Mouse (Mus musculus) layer of hippocampus, postnatal 10 days (tissue): ENCODE results near the gene Zbtb18. TPM values are rescaled to one million over a fixed set of nuclear protein-coding genes. Genes with fewer than 3 reads are reported as not detected.
A peak's percentile ranks its signal among the peaks of the same experiment; 100 is the strongest.
"Not testable (repeated sequence)": the region's sequence is repeated elsewhere in the genome, so short reads cannot be mapped to it uniquely, and the experiment has no call there.

Experiments used
- DNase-seq, 2 experiments: peaks; one replicate each; pipeline ENCODE4 v3.0.0; 2021; ENCODE audit warnings: low spot score in 2 of 2
- total RNA-seq, 2 experiments: library from RNA; stranded (reverse); gene quantifications; 2 replicates each; pipeline ENCODE4 v1.2.3; 2021

Gene Zbtb18
- total RNA-seq, 2 experiments from 2014 or later = 639 to 677 TPM

DNA sequence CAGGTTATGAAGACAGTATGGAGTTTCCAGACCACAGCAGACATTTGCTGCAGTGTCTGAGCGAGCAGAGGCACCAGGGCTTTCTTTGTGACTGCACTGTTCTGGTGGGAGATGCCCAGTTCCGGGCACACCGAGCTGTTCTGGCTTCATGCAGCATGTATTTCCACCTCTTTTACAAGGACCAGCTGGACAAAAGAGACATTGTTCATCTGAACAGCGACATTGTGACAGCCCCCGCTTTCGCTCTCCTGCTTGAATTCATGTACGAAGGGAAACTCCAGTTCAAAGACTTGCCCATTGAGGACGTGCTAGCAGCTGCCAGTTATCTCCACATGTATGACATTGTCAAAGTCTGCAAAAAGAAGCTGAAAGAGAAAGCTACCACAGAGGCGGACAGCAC, 4.9 kb downstream of the Zbtb18 start:
- peak; percentile 48 to 64 for DNase-seq

DNA sequence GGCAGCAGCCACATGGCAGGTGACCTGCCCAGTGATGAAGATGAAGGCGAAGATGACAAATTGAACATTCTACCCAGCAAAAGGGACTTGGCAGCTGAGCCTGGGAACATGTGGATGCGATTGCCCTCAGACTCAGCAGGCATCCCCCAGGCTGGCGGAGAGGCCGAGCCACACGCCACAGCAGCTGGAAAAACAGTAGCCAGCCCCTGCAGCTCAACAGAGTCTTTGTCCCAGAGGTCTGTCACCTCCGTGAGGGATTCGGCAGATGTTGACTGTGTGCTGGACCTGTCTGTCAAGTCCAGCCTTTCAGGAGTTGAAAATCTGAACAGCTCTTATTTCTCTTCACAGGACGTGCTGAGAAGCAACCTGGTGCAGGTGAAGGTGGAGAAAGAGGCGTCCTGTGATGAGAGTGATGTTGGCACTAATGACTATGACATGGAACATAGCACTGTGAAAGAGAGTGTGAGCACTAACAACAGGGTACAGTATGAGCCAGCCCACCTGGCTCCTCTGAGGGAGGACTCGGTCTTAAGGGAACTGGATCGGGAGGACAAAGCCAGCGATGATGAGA, 5.5 kb downstream of the Zbtb18 start:
- peak; percentile 45 to 59 for DNase-seq

GRCm38 (mm10) chr1:177448121-177448561, 6.0 kb downstream of the Zbtb18 start:
- peak; percentile 59 to 61 for DNase-seq

DNA sequence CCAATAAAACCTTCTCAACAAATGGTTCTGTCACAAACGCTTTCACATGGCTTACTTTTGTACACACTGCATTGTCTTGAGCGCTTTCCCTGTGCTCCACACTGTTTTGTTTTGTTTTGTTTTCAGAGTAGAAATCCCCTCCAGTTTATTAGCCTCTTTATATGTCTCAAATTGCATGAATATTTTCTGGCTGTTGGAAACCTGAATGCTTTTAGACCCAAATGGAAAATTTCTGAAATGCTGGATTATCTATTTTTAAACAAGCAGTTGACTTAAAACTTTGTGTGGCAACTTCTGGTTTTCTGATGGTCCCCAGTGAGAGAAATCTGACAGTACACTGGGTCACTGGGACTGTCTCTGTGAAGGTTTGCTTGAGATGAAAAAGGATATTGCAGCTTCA, 6.8 kb downstream of the Zbtb18 start:
- DNase-seq = no peak

- DNase-seq = not testable (repeated sequence)
These were observed 7.7 kb downstream of the Zbtb18 start for GRCm38 (mm10) chr1:177449857-177450256.

- DNase-seq = no peak
These were observed 8.9 kb downstream of the Zbtb18 start for GRCm38 (mm10) chr1:177451041-177451440.

GRCm38 (mm10) chr1:177451991-177452431, 9.9 kb downstream of the Zbtb18 start:
- DNase-seq = no peak

DNA sequence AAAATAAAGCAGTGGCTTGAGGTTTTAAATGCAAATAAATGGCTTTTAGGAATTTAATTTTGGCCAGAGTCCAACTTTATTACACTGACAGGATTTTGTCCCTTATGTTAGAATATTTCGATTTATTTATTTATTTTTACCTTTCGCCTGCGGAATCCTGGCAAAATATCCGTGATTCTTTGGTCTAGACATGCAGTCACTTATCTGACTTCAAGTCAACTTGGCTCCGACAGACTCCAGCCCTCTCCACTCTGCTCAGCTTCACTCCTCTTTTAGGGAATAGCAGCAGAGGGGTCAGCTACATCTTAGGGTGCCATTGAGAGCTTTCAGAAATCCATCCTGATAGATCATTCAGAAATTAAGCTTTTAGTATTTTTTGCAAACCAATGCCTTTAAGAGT, 10.8 kb downstream of the Zbtb18 start:
- no peak for DNase-seq

DNA sequence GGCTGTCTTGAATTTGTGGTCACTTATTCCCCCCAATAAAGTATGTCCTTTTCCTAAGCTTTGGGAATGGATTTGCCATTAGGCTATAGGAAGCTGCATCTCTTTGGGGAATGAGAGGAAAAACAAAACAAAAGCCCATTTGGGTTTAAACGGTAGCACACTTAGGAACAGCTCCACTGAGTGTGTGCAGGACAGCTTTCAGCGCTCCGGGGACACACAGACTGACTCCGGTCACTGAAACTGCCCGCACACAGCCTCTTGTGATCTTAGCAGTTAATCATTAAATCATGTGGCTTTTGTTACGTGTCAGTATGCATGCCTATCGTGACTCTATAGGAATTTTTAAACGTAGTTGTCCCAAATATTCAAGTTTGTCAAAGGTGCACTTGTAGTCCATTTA, 11.7 kb downstream of the Zbtb18 start:
- DNase-seq = no peak

DNA sequence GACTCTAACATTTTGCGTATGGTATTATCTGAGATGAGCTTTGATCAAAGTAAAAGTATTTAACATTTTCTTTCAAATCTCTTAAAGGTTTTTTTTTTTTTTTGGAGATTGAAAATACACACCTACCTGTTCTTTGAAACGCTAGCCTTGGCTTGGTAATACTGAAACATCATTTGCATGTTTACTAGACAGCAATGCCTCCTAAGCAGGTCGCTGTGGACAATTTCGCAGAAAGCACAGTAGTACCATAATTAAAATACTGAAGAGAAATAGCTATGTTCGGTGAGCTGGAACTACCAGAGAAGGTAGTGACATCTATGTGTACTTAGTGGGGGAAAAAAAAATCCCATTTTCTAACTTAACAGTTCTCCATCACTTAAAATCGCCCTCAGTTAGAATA, 12.3 kb downstream of the Zbtb18 start:
- DNase-seq = no peak

GRCm38 (mm10) chr1:177455466-177455865, 13.3 kb downstream of the Zbtb18 start:
- no peak for DNase-seq

DNA sequence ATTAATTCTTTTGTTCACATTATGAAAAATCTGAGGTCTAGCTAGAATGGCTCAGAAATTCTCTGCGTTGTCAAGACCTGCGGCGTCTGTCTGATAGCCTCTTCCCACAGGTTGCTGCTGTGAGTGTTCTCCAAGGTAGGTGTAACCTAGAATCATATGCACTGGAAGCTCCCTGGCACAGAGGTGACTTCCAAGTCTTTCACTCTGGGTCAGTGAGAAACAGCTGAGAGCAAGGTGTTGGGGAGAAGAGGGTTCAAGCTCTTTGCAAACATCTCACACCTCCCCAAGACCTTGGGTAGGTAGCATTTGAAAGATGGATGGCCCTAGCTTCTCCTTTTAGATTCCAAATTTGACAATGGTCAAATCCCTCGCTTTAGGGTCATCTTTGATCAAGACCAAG, 14.1 kb downstream of the Zbtb18 start:
- DNase-seq = no peak

GRCm38 (mm10) chr1:177456772-177457171, 14.6 kb downstream of the Zbtb18 start:
- no peak for DNase-seq

DNA sequence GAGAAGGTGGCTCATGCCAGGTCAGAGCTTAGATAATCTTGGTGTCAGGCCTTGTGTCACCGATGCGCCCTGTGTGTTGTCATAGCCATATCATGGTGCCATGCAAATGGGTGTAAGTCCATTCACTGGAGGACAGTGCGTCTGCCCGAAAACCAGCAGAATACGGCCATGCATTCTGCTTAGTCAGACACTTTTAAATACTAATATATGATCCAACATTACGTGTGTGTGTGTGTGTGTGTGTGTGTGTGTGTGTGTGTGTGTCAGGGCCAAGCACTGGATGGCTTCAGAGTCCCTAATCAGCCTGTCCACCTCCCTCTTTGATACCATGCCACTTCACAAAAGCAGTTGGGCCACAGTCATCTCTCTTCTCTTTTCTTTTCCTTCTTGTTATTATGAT, 15.8 kb downstream of the Zbtb18 start:
- DNase-seq = no peak

GRCm38 (mm10) chr1:177458456-177459389, 16.6 kb downstream of the Zbtb18 start:
- DNase-seq = peak in 1 of 2 experiments; percentile 60

GRCm38 (mm10) chr1:177459536-177459935, 17.4 kb downstream of the Zbtb18 start:
- no peak for DNase-seq

DNA sequence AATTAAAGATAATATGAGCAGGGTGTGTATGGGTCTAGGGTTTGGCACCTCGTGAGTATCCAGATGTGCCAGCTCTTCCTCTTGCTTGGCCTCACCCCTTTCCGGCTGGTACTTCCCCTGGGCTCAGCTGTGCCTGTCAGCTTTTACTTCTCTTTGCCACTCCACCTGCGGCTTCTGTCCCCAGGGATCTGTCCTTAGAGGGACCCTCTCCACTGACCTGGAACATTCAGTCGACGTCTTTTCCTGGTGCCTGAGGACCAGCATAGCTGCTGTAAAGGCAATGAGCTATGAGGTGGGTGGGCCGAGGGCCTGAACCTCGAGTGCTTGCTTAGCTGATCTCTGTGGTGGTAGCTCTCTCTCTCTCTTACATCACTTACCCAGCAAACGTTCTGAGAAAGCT, 25.0 kb downstream of the Zbtb18 start:
- no peak for DNase-seq

DNA sequence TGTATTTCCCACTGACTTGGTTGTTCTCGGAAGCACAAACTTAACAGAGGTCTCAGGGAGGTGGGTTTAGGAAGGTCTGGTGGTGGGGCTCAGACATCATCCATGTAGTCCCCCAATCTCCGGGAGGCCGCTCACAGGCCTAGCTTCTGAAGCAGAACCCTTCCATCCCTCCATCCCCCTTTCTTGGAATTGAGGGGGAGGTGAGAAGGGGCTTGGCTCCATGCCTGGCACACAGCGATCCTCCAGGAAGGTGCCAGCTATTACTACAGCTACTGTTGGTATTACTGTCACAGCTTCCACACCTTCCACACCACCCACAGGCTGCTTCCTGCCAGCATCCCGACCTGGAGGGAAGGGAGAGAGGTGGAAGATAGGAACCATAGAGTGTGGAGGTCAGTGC, 26.3 kb downstream of the Zbtb18 start:
- DNase-seq = no peak

GRCm38 (mm10) chr1:177470091-177470490, 27.9 kb downstream of the Zbtb18 start:
- DNase-seq = no peak

DNA sequence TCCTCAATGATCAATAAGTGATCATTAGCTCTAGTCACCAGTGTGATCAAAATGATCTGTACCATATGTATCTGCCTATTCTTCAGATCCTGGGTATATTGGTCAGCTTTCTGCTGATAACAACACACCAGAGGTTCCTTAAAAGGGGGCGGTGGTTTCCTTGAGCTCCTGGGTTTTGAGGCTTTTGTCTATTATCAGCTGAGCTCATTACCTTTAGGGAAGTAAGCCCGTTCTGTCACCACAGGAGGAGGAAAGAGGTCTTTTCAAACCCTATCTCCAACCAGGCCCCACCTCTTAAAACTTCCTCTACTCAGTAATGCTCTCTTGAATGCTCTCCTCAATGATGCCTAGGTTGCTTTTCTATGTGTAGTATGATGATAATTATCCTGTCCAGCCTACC, 28.8 kb downstream of the Zbtb18 start:
- no peak for DNase-seq

GRCm38 (mm10) chr1:177475542-177476197, 33.5 kb downstream of the Zbtb18 start:
- DNase-seq = no peak

DNA sequence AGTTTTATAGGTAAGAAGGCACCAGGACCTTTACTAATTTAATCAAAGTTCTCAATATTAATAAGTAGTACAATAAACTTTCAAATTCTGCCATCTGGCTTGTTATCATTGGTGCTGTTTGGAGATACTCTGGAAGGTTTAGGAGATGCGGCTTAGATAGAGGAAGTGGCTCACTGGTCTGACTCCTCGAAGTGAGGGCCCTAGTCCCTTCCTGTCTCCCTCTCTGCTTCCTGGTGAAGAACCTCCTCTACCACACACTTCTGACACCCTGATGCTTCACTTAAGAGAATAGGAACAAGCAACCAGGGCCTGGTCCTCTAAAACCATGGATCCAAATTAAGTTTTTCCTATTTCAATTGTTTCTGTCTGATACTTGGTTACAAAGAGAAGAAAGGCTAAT, 36.4 kb downstream of the Zbtb18 start:
- no peak for DNase-seq
